Mouse (Mus musculus): ENCODE measurements around the gene Ccdc117. TPM values are rescaled to one million over a fixed set of nuclear protein-coding genes. Genes with fewer than 3 reads are reported as not detected.
"Not testable (repeated sequence)": the region's sequence is repeated elsewhere in the genome, so short reads cannot be mapped to it uniquely, and the experiment has no call there.

The Ccdc117 gene
- polyA plus RNA-seq, 1 experiment from 2014 or later: 15.3 TPM

GRCm38 (mm10) chr11:5551931-5552330 is 9.9 kb upstream of the Ccdc117 start:
- Histone ChIP-seq H3K9ac (replicated peaks) (no peak overlapping the region), H3K9me3 (no peaks in the 10 kb centered on the region), H3K27me3 (no peaks in the 10 kb centered on the region), H3K36me3 (no peaks in the 10 kb centered on the region), H3K4me3 (replicated peaks) (no peak overlapping the region), H3K4me1 (replicated peaks) (no peaks in the 10 kb centered on the region), H3K4me2 (replicated peaks) (no peak overlapping the region), H3K27ac (no peak overlapping the region)
- 60% methylated on average over 1 of the region's 1 CpGs for WGBS
- no peak for ATAC-seq

DNA sequence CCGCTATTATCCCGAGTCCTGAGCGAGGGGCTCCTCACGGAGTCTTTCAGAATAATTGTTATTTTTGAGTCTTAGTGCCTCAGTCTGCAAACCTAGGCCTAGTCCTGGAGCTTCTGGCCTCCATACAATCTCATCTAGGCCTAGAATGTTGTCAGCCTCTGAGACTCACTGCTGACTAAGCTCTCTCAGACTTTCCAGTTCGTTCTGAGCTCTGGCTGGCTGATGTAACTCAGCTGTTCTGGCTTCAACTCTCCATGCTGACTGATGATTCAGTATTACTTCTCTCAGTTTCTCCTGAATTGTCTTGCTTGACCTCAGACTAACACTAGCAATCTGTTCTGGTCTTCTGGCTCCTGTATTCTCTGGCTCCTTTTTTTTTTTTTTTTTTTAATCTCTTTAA is 9.4 kb upstream of the Ccdc117 start:
- Histone ChIP-seq H3K9me3 (no peaks in the 10 kb centered on the region), H3K27me3 (no peaks in the 10 kb centered on the region), H3K4me3 (replicated peaks) (no peak overlapping the region), H3K36me3 (no peaks in the 10 kb centered on the region), H3K4me1 (replicated peaks) (no peaks in the 10 kb centered on the region), H3K27ac (no peak overlapping the region), H3K9ac (replicated peaks) (no peak overlapping the region), H3K4me2 (replicated peaks) (no peak overlapping the region)
- WGBS: 87% methylated on average over 5 of the region's 5 CpGs
- no peak for ATAC-seq

GRCm38 (mm10) chr11:5546693-5547092 is 4.7 kb upstream of the Ccdc117 start:
- no peaks in the 10 kb centered on the region for H3K4me1 ChIP-seq (replicated peaks)
- no peak overlapping the region for H3K4me3 ChIP-seq (replicated peaks)
- H3K36me3 ChIP-seq: no peaks in the 10 kb centered on the region
- H3K27ac ChIP-seq: no peak overlapping the region
- H3K4me2 ChIP-seq (replicated peaks): no peak overlapping the region
- 86% methylated on average over 3 of the region's 3 CpGs for WGBS
- no peak for ATAC-seq
- no peak overlapping the region for H3K9ac ChIP-seq (replicated peaks)
- H3K9me3 ChIP-seq: no peaks in the 10 kb centered on the region
- no peaks in the 10 kb centered on the region for H3K27me3 ChIP-seq

DNA sequence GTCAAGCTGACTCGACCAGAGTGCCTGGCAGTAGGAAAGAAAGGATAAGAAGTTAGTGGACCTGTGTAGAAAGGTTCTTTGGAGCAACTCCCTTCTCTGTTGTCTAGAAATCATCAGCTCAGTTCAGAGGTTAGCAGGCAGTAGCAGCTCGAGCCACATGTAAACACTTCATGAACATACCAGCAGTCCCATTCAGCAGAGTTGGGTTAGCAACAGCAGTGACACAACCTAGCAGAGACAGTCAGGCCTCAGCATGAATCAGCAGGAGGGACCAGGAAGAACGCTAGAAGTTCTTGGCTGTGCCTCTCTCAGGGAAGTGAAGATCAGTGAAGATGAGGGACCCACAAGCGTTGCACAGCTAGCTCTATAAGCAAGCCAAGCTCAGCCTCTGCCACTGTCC is 3.5 kb upstream of the Ccdc117 start:
- H3K27ac ChIP-seq: no peak overlapping the region
- H3K4me3 ChIP-seq (replicated peaks): no peak overlapping the region
- ATAC-seq: no peak
- H3K9ac ChIP-seq (replicated peaks): no peak overlapping the region
- H3K4me2 ChIP-seq (replicated peaks): no peak overlapping the region
- no peaks in the 10 kb centered on the region for H3K9me3 ChIP-seq
- 84% methylated on average over 4 of the region's 4 CpGs for WGBS
- H3K36me3 ChIP-seq: no peaks in the 10 kb centered on the region
- no peaks in the 10 kb centered on the region for H3K27me3 ChIP-seq
- H3K4me1 ChIP-seq (replicated peaks): peaks cover 8% of the 10 kb centered on the region

DNA sequence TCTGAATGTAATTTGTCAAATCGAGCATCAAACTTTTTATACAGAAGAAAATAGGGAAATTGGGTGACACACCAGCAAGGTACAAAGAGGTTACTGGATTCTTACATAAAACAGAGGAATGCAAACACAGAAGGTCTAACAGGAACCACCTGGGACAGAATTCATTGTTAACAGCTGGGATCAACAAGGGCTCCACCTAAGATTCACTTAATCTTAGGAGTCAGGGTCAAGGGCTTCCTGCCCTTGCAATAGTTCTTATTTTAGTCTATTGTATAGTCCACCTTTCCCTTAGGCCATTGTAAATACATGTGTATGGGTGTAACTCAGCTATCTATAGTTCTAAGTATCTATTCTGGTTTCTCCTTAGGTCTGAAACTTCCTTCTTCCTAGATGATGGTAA is 2.7 kb upstream of the Ccdc117 start:
- not testable (repeated sequence) for H3K9ac ChIP-seq (replicated peaks); H3K9me3 ChIP-seq; H3K27ac ChIP-seq; H3K27me3 ChIP-seq; H3K36me3 ChIP-seq; H3K4me2 ChIP-seq (replicated peaks); H3K4me3 ChIP-seq (replicated peaks); ATAC-seq
- H3K4me1 ChIP-seq (replicated peaks): peaks cover 14% of the 10 kb centered on the region
- 83% methylated on average over 1 of the region's 1 CpGs for WGBS

- Histone ChIP-seq H3K9ac (replicated peaks) (no peak overlapping the region), H3K4me3 (replicated peaks) (no peak overlapping the region), H3K4me2 (replicated peaks) (no peak overlapping the region), H3K27me3 (no peaks in the 10 kb centered on the region), H3K27ac (no peak overlapping the region), H3K36me3 (peaks cover 11% of the 10 kb centered on the region), H3K9me3 (no peaks in the 10 kb centered on the region), H3K4me1 (replicated peaks) (peaks cover 28% of the 10 kb centered on the region)
- WGBS: 94% methylated on average over 1 of the region's 1 CpGs
- no peak for ATAC-seq
Measured at GRCm38 (mm10) chr11:5543281-5543680, 1.3 kb upstream of the Ccdc117 start.

GRCm38 (mm10) chr11:5542482-5543185 is 647 bp upstream of the Ccdc117 start:
- WGBS: 60% methylated on average over 5 of the region's 5 CpGs
- Histone ChIP-seq H3K9me3 (no peaks in the 10 kb centered on the region), H3K4me2 (replicated peaks) (peak overlapping the region; percentile 82), H3K4me3 (replicated peaks) (peak overlapping the region; percentile 90), H3K9ac (replicated peaks) (no peak overlapping the region), H3K36me3 (peaks cover 15% of the 10 kb centered on the region), H3K27ac (no peak overlapping the region), H3K27me3 (no peaks in the 10 kb centered on the region), H3K4me1 (replicated peaks) (peaks cover 30% of the 10 kb centered on the region)
- ATAC-seq: no peak; the same call in 1 of the 2 replicates

- no peaks in the 10 kb centered on the region for H3K9me3 ChIP-seq
- peak overlapping the region; percentile 82 for H3K4me2 ChIP-seq (replicated peaks)
- H3K27ac ChIP-seq: no peak overlapping the region
- no peak; the same call in 1 of the 2 replicates for ATAC-seq
- WGBS: 4% methylated on average over 28 of the region's 28 CpGs
- H3K9ac ChIP-seq (replicated peaks): peak overlapping the region; percentile 90
- peaks cover 15% of the 10 kb centered on the region for H3K36me3 ChIP-seq
- H3K4me1 ChIP-seq (replicated peaks): peaks cover 30% of the 10 kb centered on the region
- no peaks in the 10 kb centered on the region for H3K27me3 ChIP-seq
- H3K4me3 ChIP-seq (replicated peaks): peak overlapping the region; percentile 90
Measured at GRCm38 (mm10) chr11:5541230-5541798, 673 bp downstream of the Ccdc117 start.

DNA sequence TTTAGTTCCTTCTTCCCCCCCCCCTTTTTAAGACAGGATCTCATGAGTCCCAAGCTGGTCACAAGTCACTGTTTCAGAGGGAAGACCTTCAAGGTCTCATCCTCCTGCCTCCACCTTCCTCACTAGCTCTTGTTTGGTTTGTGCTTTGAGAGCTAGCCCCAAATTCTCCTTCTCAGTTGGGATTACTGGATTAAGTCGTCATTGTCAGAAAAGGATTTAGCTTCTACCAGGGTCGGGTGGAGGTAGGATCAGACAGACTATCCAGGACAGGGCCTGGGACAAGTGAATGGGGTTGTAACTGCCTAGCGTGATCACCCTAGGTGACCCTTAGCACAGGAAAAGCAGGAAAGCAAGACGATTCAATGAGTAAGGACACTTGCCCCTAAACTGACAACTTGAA is 1.7 kb downstream of the Ccdc117 start:
- no peaks in the 10 kb centered on the region for H3K27me3 ChIP-seq
- H3K9ac ChIP-seq (replicated peaks): peak overlapping the region; percentile 90; the same call in 1 of the 2 replicates
- no peak overlapping the region for H3K27ac ChIP-seq
- H3K4me1 ChIP-seq (replicated peaks): peaks cover 30% of the 10 kb centered on the region
- ATAC-seq: no peak
- WGBS: 13% methylated on average over 4 of the region's 4 CpGs
- no peaks in the 10 kb centered on the region for H3K9me3 ChIP-seq
- peaks cover 15% of the 10 kb centered on the region for H3K36me3 ChIP-seq
- H3K4me2 ChIP-seq (replicated peaks): peak overlapping the region; percentile 82
- H3K4me3 ChIP-seq (replicated peaks): peak overlapping the region; percentile 90

DNA sequence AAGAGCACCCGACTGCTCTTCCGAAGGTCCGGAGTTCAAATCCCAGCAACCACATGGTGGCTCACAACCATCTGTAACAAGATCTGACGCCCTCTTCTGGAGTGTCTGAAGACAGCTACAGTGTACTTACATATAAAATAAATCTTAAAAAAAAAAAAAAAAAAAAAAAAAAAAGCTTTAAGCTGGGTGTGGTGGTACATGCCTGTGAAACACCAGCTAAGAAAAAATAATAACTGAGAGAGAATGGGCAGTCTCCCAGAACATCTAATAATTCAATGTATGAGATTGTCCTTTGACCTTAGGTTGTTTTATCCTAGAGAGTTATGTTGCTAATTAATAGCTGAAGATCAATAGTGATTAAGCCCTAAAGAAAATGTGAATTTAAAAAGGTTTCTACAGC is 4.5 kb downstream of the Ccdc117 start:
- H3K27me3 ChIP-seq; H3K4me2 ChIP-seq (replicated peaks); ATAC-seq; H3K9ac ChIP-seq (replicated peaks); H3K4me3 ChIP-seq (replicated peaks); H3K27ac ChIP-seq; H3K9me3 ChIP-seq: not testable (repeated sequence)
- Histone ChIP-seq H3K36me3 (peaks cover 43% of the 10 kb centered on the region), H3K4me1 (replicated peaks) (peaks cover 30% of the 10 kb centered on the region)
- 96% methylated on average over 4 of the region's 4 CpGs for WGBS

DNA sequence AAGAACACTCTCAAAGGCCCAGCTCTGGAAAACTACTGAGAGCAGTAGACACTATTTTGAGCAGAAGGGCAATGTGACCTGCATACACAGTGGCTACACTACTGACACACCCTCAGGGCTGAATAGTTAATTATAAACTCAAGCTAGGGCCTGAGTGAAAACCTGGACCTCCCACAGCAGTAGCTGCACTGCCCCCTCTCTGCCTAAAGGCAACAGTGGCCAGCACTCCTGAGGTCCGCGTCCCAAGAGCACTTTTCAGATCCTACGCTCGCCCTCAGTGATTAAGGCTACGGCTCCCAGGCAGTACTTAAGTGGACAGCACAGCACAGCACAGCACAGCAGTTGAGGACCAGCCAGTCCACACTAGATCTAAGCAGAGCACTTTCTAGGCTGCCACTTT is 8.9 kb downstream of the Ccdc117 start:
- no peaks in the 10 kb centered on the region for H3K9me3 ChIP-seq
- peaks cover under 1% of the 10 kb centered on the region; the same call in 1 of the 2 replicates for H3K4me1 ChIP-seq (replicated peaks)
- H3K27me3 ChIP-seq: no peaks in the 10 kb centered on the region
- no peak for ATAC-seq
- no peak overlapping the region for H3K27ac ChIP-seq
- peaks cover 69% of the 10 kb centered on the region for H3K36me3 ChIP-seq
- no peak overlapping the region for H3K4me2 ChIP-seq (replicated peaks)
- H3K9ac ChIP-seq (replicated peaks): no peak overlapping the region
- 86% methylated on average over 5 of the region's 5 CpGs for WGBS
- no peak overlapping the region for H3K4me3 ChIP-seq (replicated peaks)

- H3K4me1 ChIP-seq (replicated peaks): no peaks in the 10 kb centered on the region
- H3K36me3 ChIP-seq: peaks cover 88% of the 10 kb centered on the region
- 75% methylated on average over 6 of the region's 6 CpGs for WGBS
Measured at GRCm38 (mm10) chr11:5530717-5531116, 11.3 kb downstream of the Ccdc117 start.

More at GRCm38 (mm10) chr11:5530717-5531116, 11.3 kb downstream of the Ccdc117 start:
- H3K9ac ChIP-seq (replicated peaks): no peak overlapping the region
- ATAC-seq: no peak
- H3K4me2 ChIP-seq (replicated peaks): no peak overlapping the region
- no peaks in the 10 kb centered on the region for H3K27me3 ChIP-seq
- H3K4me3 ChIP-seq (replicated peaks): no peak overlapping the region
- H3K27ac ChIP-seq: no peak overlapping the region
- H3K9me3 ChIP-seq: no peaks in the 10 kb centered on the region
